Mouse (Mus musculus): ENCODE measurements around the gene Gja4. TPM values are rescaled to one million over a fixed set of nuclear protein-coding genes. Genes with fewer than 3 reads are reported as not detected.

The Gja4 gene
- polyA plus RNA-seq, 1 experiment = 2.4 TPM

- no peak for TF ChIP-seq CTCF (IDR thresholded peaks at IDR 0.05; ENCODE audit: control insufficient read depth, insufficient read depth, insufficient replicate concordance, low read depth, low read length)
- no peak for TF ChIP-seq POLR2A (IDR thresholded peaks at IDR 0.05; ENCODE audit: control insufficient read depth, low read depth, low read length)
- Histone ChIP-seq H3K27me3 (ENCODE audit: control insufficient read depth, insufficient read depth, low read length) (no peaks in the 10 kb centered on the region), H3K4me3 (ENCODE audit: control insufficient read depth, low read depth, low read length) (no peak overlapping the region; the same call in 1 of the 2 replicates), H3K27ac (ENCODE audit: control insufficient read depth, insufficient read depth, low read depth, low read length) (no peak overlapping the region), H3K36me3 (ENCODE audit: control insufficient read depth, insufficient read depth, low read length) (no peaks in the 10 kb centered on the region), H3K4me1 (ENCODE audit: control insufficient read depth, insufficient read depth, low read length) (peaks cover 14% of the 10 kb centered on the region)
Observed at GRCm38 (mm10) chr4:127329751-127330150, 15.9 kb upstream of the Gja4 start.

GRCm38 (mm10) chr4:127329046-127329445 lies 15.2 kb upstream of the Gja4 start:
- Histone ChIP-seq H3K4me3 (ENCODE audit: control insufficient read depth, low read depth, low read length) (no peak overlapping the region), H3K27me3 (ENCODE audit: control insufficient read depth, insufficient read depth, low read length) (no peaks in the 10 kb centered on the region), H3K36me3 (ENCODE audit: control insufficient read depth, insufficient read depth, low read length) (no peaks in the 10 kb centered on the region), H3K4me1 (ENCODE audit: control insufficient read depth, insufficient read depth, low read length) (peaks cover 14% of the 10 kb centered on the region), H3K27ac (ENCODE audit: control insufficient read depth, insufficient read depth, low read depth, low read length) (no peak overlapping the region)
- TF ChIP-seq POLR2A (IDR thresholded peaks at IDR 0.05; ENCODE audit: control insufficient read depth, low read depth, low read length) (no peak), CTCF (IDR thresholded peaks at IDR 0.05; ENCODE audit: control insufficient read depth, insufficient read depth, insufficient replicate concordance, low read depth, low read length) (no peak)

- Histone ChIP-seq H3K4me1 (ENCODE audit: control insufficient read depth, insufficient read depth, low read length) (peaks cover 14% of the 10 kb centered on the region), H3K27me3 (ENCODE audit: control insufficient read depth, insufficient read depth, low read length) (no peaks in the 10 kb centered on the region), H3K4me3 (ENCODE audit: control insufficient read depth, low read depth, low read length) (no peak overlapping the region), H3K36me3 (ENCODE audit: control insufficient read depth, insufficient read depth, low read length) (no peaks in the 10 kb centered on the region), H3K27ac (ENCODE audit: control insufficient read depth, insufficient read depth, low read depth, low read length) (no peak overlapping the region)
- no peak for TF ChIP-seq CTCF (IDR thresholded peaks at IDR 0.05; ENCODE audit: control insufficient read depth, insufficient read depth, insufficient replicate concordance, low read depth, low read length)
- no peak for TF ChIP-seq POLR2A (IDR thresholded peaks at IDR 0.05; ENCODE audit: control insufficient read depth, low read depth, low read length)
Observed at GRCm38 (mm10) chr4:127328378-127328777, 14.5 kb upstream of the Gja4 start.

GRCm38 (mm10) chr4:127327749-127328148 lies 13.9 kb upstream of the Gja4 start:
- Histone ChIP-seq H3K4me1 (ENCODE audit: control insufficient read depth, insufficient read depth, low read length) (peaks cover 14% of the 10 kb centered on the region), H3K27me3 (ENCODE audit: control insufficient read depth, insufficient read depth, low read length) (no peaks in the 10 kb centered on the region), H3K36me3 (ENCODE audit: control insufficient read depth, insufficient read depth, low read length) (no peaks in the 10 kb centered on the region), H3K27ac (ENCODE audit: control insufficient read depth, insufficient read depth, low read depth, low read length) (no peak overlapping the region), H3K4me3 (ENCODE audit: control insufficient read depth, low read depth, low read length) (no peak overlapping the region)
- TF ChIP-seq POLR2A (IDR thresholded peaks at IDR 0.05; ENCODE audit: control insufficient read depth, low read depth, low read length) = no peak
- TF ChIP-seq CTCF (IDR thresholded peaks at IDR 0.05; ENCODE audit: control insufficient read depth, insufficient read depth, insufficient replicate concordance, low read depth, low read length) = no peak

- H3K4me1 ChIP-seq (ENCODE audit: control insufficient read depth, insufficient read depth, low read length) = peaks cover 14% of the 10 kb centered on the region
- no peaks in the 10 kb centered on the region for H3K36me3 ChIP-seq (ENCODE audit: control insufficient read depth, insufficient read depth, low read length)
- TF ChIP-seq POLR2A (IDR thresholded peaks at IDR 0.05; ENCODE audit: control insufficient read depth, low read depth, low read length) (no peak), CTCF (IDR thresholded peaks at IDR 0.05; ENCODE audit: control insufficient read depth, insufficient read depth, insufficient replicate concordance, low read depth, low read length) (no peak)
- H3K27me3 ChIP-seq (ENCODE audit: control insufficient read depth, insufficient read depth, low read length) = no peaks in the 10 kb centered on the region
- H3K27ac ChIP-seq (ENCODE audit: control insufficient read depth, insufficient read depth, low read depth, low read length) = no peak overlapping the region
- no peak overlapping the region for H3K4me3 ChIP-seq (ENCODE audit: control insufficient read depth, low read depth, low read length)
Observed at GRCm38 (mm10) chr4:127327258-127327657, 13.4 kb upstream of the Gja4 start.

- no peak overlapping the region for H3K4me3 ChIP-seq (ENCODE audit: control insufficient read depth, low read depth, low read length)
- no peaks in the 10 kb centered on the region for H3K36me3 ChIP-seq (ENCODE audit: control insufficient read depth, insufficient read depth, low read length)
- H3K4me1 ChIP-seq (ENCODE audit: control insufficient read depth, insufficient read depth, low read length) = peaks cover 7% of the 10 kb centered on the region
- no peak overlapping the region for H3K27ac ChIP-seq (ENCODE audit: control insufficient read depth, insufficient read depth, low read depth, low read length)
- no peaks in the 10 kb centered on the region for H3K27me3 ChIP-seq (ENCODE audit: control insufficient read depth, insufficient read depth, low read length)
- no peak for TF ChIP-seq CTCF (IDR thresholded peaks at IDR 0.05; ENCODE audit: control insufficient read depth, insufficient read depth, insufficient replicate concordance, low read depth, low read length)
- no peak for TF ChIP-seq POLR2A (IDR thresholded peaks at IDR 0.05; ENCODE audit: control insufficient read depth, low read depth, low read length)
Observed at GRCm38 (mm10) chr4:127325276-127325675, 11.4 kb upstream of the Gja4 start.

GRCm38 (mm10) chr4:127324759-127325158 lies 10.9 kb upstream of the Gja4 start:
- Histone ChIP-seq H3K27ac (ENCODE audit: control insufficient read depth, insufficient read depth, low read depth, low read length) (no peak overlapping the region), H3K36me3 (ENCODE audit: control insufficient read depth, insufficient read depth, low read length) (no peaks in the 10 kb centered on the region), H3K4me1 (ENCODE audit: control insufficient read depth, insufficient read depth, low read length) (peaks cover 2% of the 10 kb centered on the region), H3K4me3 (ENCODE audit: control insufficient read depth, low read depth, low read length) (no peak overlapping the region), H3K27me3 (ENCODE audit: control insufficient read depth, insufficient read depth, low read length) (no peaks in the 10 kb centered on the region)
- TF ChIP-seq CTCF (IDR thresholded peaks at IDR 0.05; ENCODE audit: control insufficient read depth, insufficient read depth, insufficient replicate concordance, low read depth, low read length) (peak; percentile 95; the same call in 1 of the 2 replicates), POLR2A (IDR thresholded peaks at IDR 0.05; ENCODE audit: control insufficient read depth, low read depth, low read length) (no peak)

- H3K4me3 ChIP-seq (ENCODE audit: control insufficient read depth, low read depth, low read length) = no peak overlapping the region
- H3K36me3 ChIP-seq (ENCODE audit: control insufficient read depth, insufficient read depth, low read length) = no peaks in the 10 kb centered on the region
- H3K4me1 ChIP-seq (ENCODE audit: control insufficient read depth, insufficient read depth, low read length) = no peaks in the 10 kb centered on the region
- TF ChIP-seq CTCF (IDR thresholded peaks at IDR 0.05; ENCODE audit: control insufficient read depth, insufficient read depth, insufficient replicate concordance, low read depth, low read length) (no peak), POLR2A (IDR thresholded peaks at IDR 0.05; ENCODE audit: control insufficient read depth, low read depth, low read length) (no peak)
- no peaks in the 10 kb centered on the region for H3K27me3 ChIP-seq (ENCODE audit: control insufficient read depth, insufficient read depth, low read length)
- no peak overlapping the region for H3K27ac ChIP-seq (ENCODE audit: control insufficient read depth, insufficient read depth, low read depth, low read length)
Observed at GRCm38 (mm10) chr4:127324296-127324695, 10.5 kb upstream of the Gja4 start.

Measured in testis, adult 2 months (tissue).